ENCODE assay signal across 8 mouse cellular contexts in genomic region chr3:59344065-59344905, GRCm38 (mm10). TPM values are rescaled to one million over a fixed set of nuclear protein-coding genes. Genes with fewer than 3 reads are reported as not detected.
DNase-seq lines count a peak whose midpoint lies in the region; ATAC-seq and TF ChIP-seq lines count a peak whose summit lies in the region.

Gene Igsf10, minus strand, starts transcription at chr3:59344394.

- H3K9me3 ChIP-seq in liver, embryonic 14.5 days (ENCODE audit: control insufficient read depth, low read length), result no peaks in the 10 kb centered on the region
- no peaks in the 10 kb centered on the region for H3K9me3 ChIP-seq in neural tube, embryonic 13.5 days

- no peak for TF ChIP-seq EP300 in liver, embryonic 14.5 days (IDR thresholded peaks at IDR 0.05; ENCODE audit: low read depth)

- intact Hi-C loops in gastrocnemius, postnatal 36 days (cut with DNase I), result no loop called here

- WGBS in liver, embryonic 14.5 days (ENCODE audit: insufficient replicate concordance), result 3% methylated on average over 23 of the region's 23 CpGs
- 4% methylated on average over 22 of the region's 23 CpGs for WGBS in neural tube, embryonic 13.5 days

- H3K4me1 ChIP-seq in liver, embryonic 14.5 days (replicated peaks; ENCODE audit: control insufficient read depth in 2 of 2, insufficient read depth in 2 of 2, low read length in 1 of 2), result no peaks in the 10 kb centered on the region
- H3K4me1 ChIP-seq in neural tube, embryonic 13.5 days (replicated peaks), result peaks cover 9% of the 10 kb centered on the region

- H3K4me3 ChIP-seq in liver, embryonic 14.5 days (ENCODE audit: insufficient read depth in 1 of 2, low read depth in 2 of 2, low read length in 2 of 2), result peak within 1 kb of the TSS; percentile 50 to 58
- H3K4me3 ChIP-seq in neural tube, embryonic 13.5 days, result peak within 1 kb of the TSS; percentile 55

- H3K4me2 ChIP-seq in liver, embryonic 14.5 days (ENCODE audit: low read depth), result peak within 1 kb of the TSS; percentile 61
- H3K4me2 ChIP-seq in neural tube, embryonic 13.5 days, result peak within 1 kb of the TSS; percentile 63

- peak within 1 kb of the TSS; percentile 18; the same call in 1 of the 2 replicates for H3K9ac ChIP-seq in liver, embryonic 14.5 days (replicated peaks)
- H3K9ac ChIP-seq in neural tube, embryonic 13.5 days, result peak within 1 kb of the TSS; percentile 77

- H3K27ac ChIP-seq in liver, embryonic 14.5 days, result no peak within 1 kb of the TSS
- peak within 1 kb of the TSS; percentile 52 for H3K27ac ChIP-seq in neural tube, embryonic 13.5 days (replicated peaks)

- peak; percentile 77 for ATAC-seq in common myeloid progenitor, adult 5-6 weeks (replicated peaks; ENCODE audit: low read depth, poor library complexity, severe bottlenecking)
- no peak for ATAC-seq in liver, embryonic 14.5 days (ENCODE audit: insufficient read depth)
- peak; percentile 97 for ATAC-seq in neural tube, embryonic 13.5 days (ENCODE audit: low read depth)

- no peak for TF ChIP-seq CTCF in liver, embryonic 14.5 days (IDR thresholded peaks at IDR 0.05; ENCODE audit: low read depth)

- DNase-seq in left cerebral cortex, adult 18-20 months (ENCODE audit: low spot score in 2 of 2), result peak; percentile 6 to 9
- DNase-seq in left cerebral cortex, adult 11 months (ENCODE audit: low spot score), result no peak
- peak; percentile 22 to 26 for DNase-seq in gastrocnemius, postnatal 36 days
- DNase-seq in hindlimb bud, embryonic 11.5 days (ENCODE audit: extremely low spot score, low read depth, low spot score), result peak; percentile 52
- no peak for DNase-seq in liver, embryonic 14.5 days (ENCODE audit: low read depth in 3 of 3, low spot score in 3 of 3)
- peak; percentile 30 for DNase-seq in urinary bladder, adult 2 months (ENCODE audit: low spot score)

- H3K27me3 ChIP-seq in liver, embryonic 14.5 days (ENCODE audit: control insufficient read depth, insufficient read depth, low read length), result no peaks in the 10 kb centered on the region
- no peaks in the 10 kb centered on the region for H3K27me3 ChIP-seq in neural tube, embryonic 13.5 days

- H3K36me3 ChIP-seq in liver, embryonic 14.5 days (replicated peaks; ENCODE audit: control insufficient read depth, insufficient read depth, low read depth), result no peaks in the 10 kb centered on the region
- H3K36me3 ChIP-seq in neural tube, embryonic 13.5 days, result no peaks in the 10 kb centered on the region

RNA-seq across cellular contexts. Expression of gene Igsf10, which starts in this region (rescaled TPM):
- total RNA-seq in left cerebral cortex, adult 18-20 months (2021), result 1 to 10 TPM; 1.6 to 2.3 TPM
- 0.41 TPM in 1 of 2 replicates, not detected in the other for total RNA-seq in common myeloid progenitor, adult 5-6 weeks (2017)
- 1 to 10 TPM; 3.0 to 3.5 TPM for total RNA-seq in gastrocnemius, postnatal 36 days (2021)
- polyA plus RNA-seq in liver, embryonic 14.5 days (2012; rRNA removed), result 0.18 and 0.26 TPM in 2 replicates
- polyA plus RNA-seq in liver, embryonic 14.5 days (2014; fragmentation: Nextera tagmentation; extraction: Ambion mirVana), result 0.28 and 0.38 TPM in 2 replicates
- 2.8 TPM in 2 replicates for polyA plus RNA-seq in neural tube, embryonic 13.5 days (2015; fragmentation: Nextera tagmentation; extraction: Ambion mirVana)
- 7.0 and 10.9 TPM in 2 replicates for polyA plus RNA-seq in urinary bladder, adult 2 months (2012; rRNA removed)

Comparison
In these comparisons a context has a peak if more than half of its experiments do, and no peak if none do; other contexts are left out.
1. DNase-seq: peak in left cerebral cortex, adult 18-20 months (2 of 2), gastrocnemius, postnatal 36 days (2 of 2), hindlimb bud, embryonic 11.5 days (single experiment) and urinary bladder, adult 2 months (single experiment); none in left cerebral cortex, adult 11 months (single experiment) and liver, embryonic 14.5 days (0 of 3).
2. Peak in ATAC-seq in common myeloid progenitor, adult 5-6 weeks; RNA of the gene not detected or under 1 TPM.